Mouse (Mus musculus): ENCODE results near the gene Acox3. TPM values are rescaled to one million over a fixed set of nuclear protein-coding genes. Genes with fewer than 3 reads are reported as not detected.

Acox3 gene
- total RNA-seq, 1 experiment from 2014 or later = 59.2 TPM

DNA sequence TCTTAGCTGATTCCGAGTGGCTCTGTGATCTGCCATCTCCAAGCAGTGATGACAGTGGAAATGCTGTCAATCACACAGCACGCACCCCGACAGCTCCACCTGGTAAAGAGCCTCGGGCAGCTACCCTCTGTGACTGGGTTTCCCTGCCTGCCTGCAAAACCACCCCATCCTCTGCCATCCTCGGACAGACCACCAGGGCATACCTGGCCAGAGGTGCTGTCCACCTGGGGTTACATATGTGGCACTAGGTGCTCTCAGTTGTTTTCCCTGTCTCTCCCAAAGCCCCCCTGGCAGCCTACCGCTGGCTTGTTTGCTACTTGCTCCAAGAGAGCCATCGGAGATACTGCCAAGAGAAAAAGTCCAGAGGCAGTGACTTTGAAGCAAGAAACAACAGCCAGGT lies 24.0 kb downstream of the Acox3 start:
- no peak for ATAC-seq (replicated peaks; ENCODE audit: insufficient number of reproducible peaks, low FRiP score, low TSS enrichment, poor library complexity, severe bottlenecking)

- ATAC-seq (replicated peaks; ENCODE audit: insufficient number of reproducible peaks, low FRiP score, low TSS enrichment, poor library complexity, severe bottlenecking) = no peak
Measured at GRCm38 (mm10) chr5:35607784-35608183, 24.9 kb downstream of the Acox3 start.

DNA sequence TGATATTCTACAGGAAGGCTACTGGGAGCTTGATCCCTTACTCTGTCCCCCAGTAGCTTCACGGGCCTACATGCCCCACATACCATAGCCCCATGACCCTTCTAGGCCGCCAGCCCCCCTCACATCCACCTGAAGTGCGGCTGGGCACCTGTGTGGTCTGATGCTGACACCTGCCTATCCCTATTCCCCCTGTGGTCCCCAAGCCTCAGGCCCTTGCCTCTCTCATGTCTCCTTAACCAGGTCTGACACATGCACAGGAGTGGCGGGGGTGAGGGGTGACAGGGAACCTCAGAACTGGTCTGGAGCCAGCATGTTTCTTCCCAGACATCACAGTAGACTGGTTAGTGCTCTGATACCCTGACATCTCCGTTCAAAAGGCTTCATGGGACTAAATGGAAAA lies 25.7 kb downstream of the Acox3 start:
- no peak for ATAC-seq (replicated peaks; ENCODE audit: insufficient number of reproducible peaks, low FRiP score, low TSS enrichment, poor library complexity, severe bottlenecking)

GRCm38 (mm10) chr5:35609381-35609780 lies 26.5 kb downstream of the Acox3 start:
- ATAC-seq (replicated peaks; ENCODE audit: insufficient number of reproducible peaks, low FRiP score, low TSS enrichment, poor library complexity, severe bottlenecking) = no peak

DNA sequence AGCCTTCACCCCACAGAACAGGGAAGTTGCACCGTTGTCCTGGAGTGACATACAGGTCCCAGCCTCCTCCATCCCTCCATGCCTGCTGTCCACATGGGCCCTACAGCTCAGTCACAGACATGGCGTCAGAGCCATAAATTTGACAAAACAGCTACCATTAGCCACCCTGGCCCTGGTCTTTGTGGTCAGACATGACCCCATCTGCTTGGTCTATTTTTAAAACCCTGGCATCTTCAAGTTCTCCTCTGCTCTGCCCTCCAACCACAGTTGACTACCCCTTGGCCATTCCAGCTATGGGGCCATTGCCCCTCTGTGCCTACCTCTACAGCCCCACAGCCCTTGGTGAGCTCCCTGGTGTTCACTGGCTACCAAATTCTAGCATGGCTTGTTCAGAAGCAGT lies 27.1 kb downstream of the Acox3 start:
- no peak for ATAC-seq (replicated peaks; ENCODE audit: insufficient number of reproducible peaks, low FRiP score, low TSS enrichment, poor library complexity, severe bottlenecking)

- no peak for ATAC-seq (replicated peaks; ENCODE audit: insufficient number of reproducible peaks, low FRiP score, low TSS enrichment, poor library complexity, severe bottlenecking)
Measured at GRCm38 (mm10) chr5:35610381-35610780, 27.5 kb downstream of the Acox3 start.

- no peak for ATAC-seq (replicated peaks; ENCODE audit: insufficient number of reproducible peaks, low FRiP score, low TSS enrichment, poor library complexity, severe bottlenecking)
Measured at GRCm38 (mm10) chr5:35611170-35611569, 28.3 kb downstream of the Acox3 start.

GRCm38 (mm10) chr5:35611900-35612299 lies 29.1 kb downstream of the Acox3 start:
- no peak for ATAC-seq (replicated peaks; ENCODE audit: insufficient number of reproducible peaks, low FRiP score, low TSS enrichment, poor library complexity, severe bottlenecking)

GRCm38 (mm10) chr5:35612722-35613121 lies 29.9 kb downstream of the Acox3 start:
- no peak for ATAC-seq (replicated peaks; ENCODE audit: insufficient number of reproducible peaks, low FRiP score, low TSS enrichment, poor library complexity, severe bottlenecking)

- no peak for ATAC-seq (replicated peaks; ENCODE audit: insufficient number of reproducible peaks, low FRiP score, low TSS enrichment, poor library complexity, severe bottlenecking)
Measured at GRCm38 (mm10) chr5:35616943-35617342, 34.1 kb downstream of the Acox3 start.

DNA sequence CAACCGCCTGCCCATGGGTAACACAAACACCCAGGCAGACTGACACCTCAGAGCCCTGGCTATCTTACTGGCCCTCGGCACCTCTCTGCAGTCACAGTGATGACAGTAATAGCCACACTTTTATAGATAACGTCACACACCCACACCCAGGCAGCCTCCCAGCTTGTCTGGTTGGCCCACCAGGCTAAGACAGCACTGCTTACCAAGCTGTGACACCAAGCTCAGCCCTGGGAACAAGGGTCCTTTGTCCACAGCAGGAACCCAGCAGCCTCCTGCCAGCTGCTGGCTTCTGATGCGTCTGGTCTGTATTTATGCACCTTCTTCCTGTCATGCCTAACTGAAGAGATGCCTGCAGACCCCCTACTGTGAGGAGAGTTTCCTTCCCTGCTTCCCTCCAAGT lies 38.3 kb downstream of the Acox3 start:
- ATAC-seq (replicated peaks; ENCODE audit: insufficient number of reproducible peaks, low FRiP score, low TSS enrichment, poor library complexity, severe bottlenecking) = no peak

DNA sequence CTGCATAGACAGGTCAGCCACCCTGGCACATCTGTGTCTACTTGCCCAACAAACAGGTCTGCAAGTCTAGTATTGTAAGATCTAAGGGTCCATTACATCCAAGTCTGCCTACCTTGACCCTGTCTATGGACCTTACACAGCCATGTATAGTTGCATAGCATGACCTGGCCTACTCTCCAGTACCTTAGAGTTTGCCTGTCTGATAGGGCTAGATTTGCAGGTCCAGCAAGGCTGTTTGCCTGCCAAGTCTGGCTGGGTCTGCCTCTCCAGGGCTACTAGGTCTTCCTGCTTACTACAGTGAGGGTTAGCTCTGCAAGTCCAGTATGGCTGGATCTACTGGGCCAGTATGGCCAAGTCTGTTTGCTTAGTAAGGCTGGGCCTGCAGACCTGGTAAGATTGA lies 41.0 kb downstream of the Acox3 start:
- ATAC-seq (replicated peaks; ENCODE audit: insufficient number of reproducible peaks, low FRiP score, low TSS enrichment, poor library complexity, severe bottlenecking) = no peak

GRCm38 (mm10) chr5:35624751-35625239 lies 42.0 kb downstream of the Acox3 start:
- no peak for ATAC-seq (replicated peaks; ENCODE audit: insufficient number of reproducible peaks, low FRiP score, low TSS enrichment, poor library complexity, severe bottlenecking)

DNA sequence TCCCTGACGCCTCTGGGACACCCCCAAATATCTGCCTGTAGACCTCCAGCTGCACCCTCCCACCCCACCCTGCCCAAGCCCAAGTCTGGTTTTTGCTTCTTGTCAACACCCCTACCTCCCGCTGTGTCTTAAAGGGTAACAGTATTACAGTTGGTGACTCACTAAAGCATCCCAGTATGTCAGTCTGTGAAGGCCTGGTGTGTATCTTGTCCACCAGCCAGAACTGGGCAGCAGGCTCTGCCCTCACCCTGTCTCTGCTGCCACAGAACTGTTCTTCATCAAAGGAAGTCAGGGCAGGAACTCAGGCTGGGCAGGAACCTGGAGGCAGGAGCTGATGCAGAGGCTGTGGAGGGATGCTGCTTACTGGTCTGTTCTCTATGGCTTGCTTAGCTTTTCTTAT lies 43.6 kb downstream of the Acox3 start:
- ATAC-seq (replicated peaks; ENCODE audit: insufficient number of reproducible peaks, low FRiP score, low TSS enrichment, poor library complexity, severe bottlenecking) = no peak

GRCm38 (mm10) chr5:35627307-35627840 lies 44.5 kb downstream of the Acox3 start:
- ATAC-seq (replicated peaks; ENCODE audit: insufficient number of reproducible peaks, low FRiP score, low TSS enrichment, poor library complexity, severe bottlenecking) = no peak

DNA sequence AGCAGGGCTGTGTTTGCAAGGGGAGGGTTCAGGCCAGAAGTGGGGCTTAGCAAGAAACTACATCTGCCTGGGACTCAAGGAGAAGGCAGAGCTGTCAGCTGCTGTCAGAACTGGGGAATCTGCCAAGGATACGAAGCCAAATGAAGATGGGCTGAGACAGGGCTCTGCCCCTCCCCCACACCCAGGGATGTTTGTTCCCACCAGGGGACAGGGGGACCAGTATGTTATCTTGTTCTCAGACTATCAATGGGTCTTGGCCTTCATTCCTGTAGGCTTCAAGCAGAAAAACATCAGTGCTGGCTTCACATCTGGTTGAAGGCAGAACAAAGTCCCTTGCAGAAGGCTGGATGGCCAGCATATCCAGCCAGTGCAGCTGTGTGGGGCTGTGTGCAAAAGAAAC lies 45.8 kb downstream of the Acox3 start:
- ATAC-seq (replicated peaks; ENCODE audit: insufficient number of reproducible peaks, low FRiP score, low TSS enrichment, poor library complexity, severe bottlenecking) = no peak

- no peak for ATAC-seq (replicated peaks; ENCODE audit: insufficient number of reproducible peaks, low FRiP score, low TSS enrichment, poor library complexity, severe bottlenecking)
Measured at GRCm38 (mm10) chr5:35629333-35629732, 46.5 kb downstream of the Acox3 start.

- no peak for ATAC-seq (replicated peaks; ENCODE audit: insufficient number of reproducible peaks, low FRiP score, low TSS enrichment, poor library complexity, severe bottlenecking)
Measured at GRCm38 (mm10) chr5:35630706-35631105, 47.9 kb downstream of the Acox3 start.

DNA sequence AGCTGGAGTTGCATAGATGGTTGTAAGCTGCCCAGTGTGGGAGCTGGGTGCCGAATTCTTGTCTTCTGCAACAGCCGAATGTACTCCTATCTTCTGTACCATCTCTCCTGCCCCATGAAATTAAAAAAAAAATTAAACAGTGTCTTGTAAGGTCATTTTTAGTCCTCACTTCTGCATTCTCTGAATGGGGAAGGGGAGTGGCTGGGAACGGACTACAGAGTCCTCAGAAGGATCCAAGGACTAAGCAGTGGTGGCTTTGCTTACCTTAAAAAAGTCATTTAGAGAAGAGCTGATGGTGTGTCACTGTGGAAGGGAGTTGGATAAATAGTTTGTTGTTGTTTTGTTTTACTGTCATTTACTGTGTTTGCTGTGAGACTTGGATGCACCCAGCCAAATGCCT lies 48.4 kb downstream of the Acox3 start:
- peak; percentile 68 for ATAC-seq (replicated peaks; ENCODE audit: insufficient number of reproducible peaks, low FRiP score, low TSS enrichment, poor library complexity, severe bottlenecking)

GRCm38 (mm10) chr5:35631755-35632154 lies 48.9 kb downstream of the Acox3 start:
- ATAC-seq (replicated peaks; ENCODE audit: insufficient number of reproducible peaks, low FRiP score, low TSS enrichment, poor library complexity, severe bottlenecking) = no peak

GRCm38 (mm10) chr5:35632841-35633240 lies 50.0 kb downstream of the Acox3 start:
- ATAC-seq (replicated peaks; ENCODE audit: insufficient number of reproducible peaks, low FRiP score, low TSS enrichment, poor library complexity, severe bottlenecking) = no peak

All from monocyte, adult 5-6 weeks (primary cell).